Mouse (Mus musculus) limb, embryonic 10.5 days (tissue): ENCODE measurements around the gene Il18r1. TPM values are rescaled to one million over a fixed set of nuclear protein-coding genes. Genes with fewer than 3 reads are reported as not detected.

ENCODE experiments used
- DNase-seq: peaks from one replicate; pipeline ENCODE4 v3.0.0-alpha.2; 2017; ENCODE audit warnings: low spot score
- H3K27ac ChIP-seq: fragments of 300-500 bp; sonication (generic); 2 replicates; pipeline ENCODE4 v1.5.1; 2016; ENCODE audit warnings: mild to moderate bottlenecking
- H3K27me3 ChIP-seq: fragments of 300-500 bp; sonication (generic); 2 replicates; pipeline ENCODE4 v1.6.1; 2016; ENCODE audit warnings: low read depth, mild to moderate bottlenecking; ENCODE audit not compliant: poor library complexity, severe bottlenecking
- H3K36me3 ChIP-seq: fragments of 300-500 bp; sonication (generic); 2 replicates; pipeline ENCODE4 v1.6.1; 2016; ENCODE audit warnings: mild to moderate bottlenecking, moderate library complexity
- H3K4me1 ChIP-seq: fragments of 300-500 bp; sonication (generic); 2 replicates; pipeline ENCODE4 v1.6.1; 2016
- H3K4me3 ChIP-seq: fragments of 300-500 bp; sonication (generic); 2 replicates; pipeline ENCODE4 v1.5.1; 2016; ENCODE audit warnings: mild to moderate bottlenecking, moderate library complexity
- H3K9me3 ChIP-seq: fragments of 300-500 bp; sonication (generic); replicated peaks from 2 replicates; pipeline ENCODE4 v1.6.1; 2016; ENCODE audit warnings: mild to moderate bottlenecking
- WGBS: fragments of 180-500 bp; shearing (Covaris S2); methylation state at CpG from one replicate; pipeline ENCODE4 v1.1.7; 2016; 5-methylcytosine and 5-hydroxymethylcytosine counted together
- polyA plus RNA-seq: library from polyadenylated mRNA; unstranded; fragments of >200 nt; fragmentation: Nextera tagmentation; extraction: Ambion mirVana; gene quantifications from 2 replicates; pipeline ENCODE4 v1.2.1, GENCODE M21; 2016

Il18r1 gene
- polyA plus RNA-seq, 1 experiment from 2014 or later, result not detected

DNA sequence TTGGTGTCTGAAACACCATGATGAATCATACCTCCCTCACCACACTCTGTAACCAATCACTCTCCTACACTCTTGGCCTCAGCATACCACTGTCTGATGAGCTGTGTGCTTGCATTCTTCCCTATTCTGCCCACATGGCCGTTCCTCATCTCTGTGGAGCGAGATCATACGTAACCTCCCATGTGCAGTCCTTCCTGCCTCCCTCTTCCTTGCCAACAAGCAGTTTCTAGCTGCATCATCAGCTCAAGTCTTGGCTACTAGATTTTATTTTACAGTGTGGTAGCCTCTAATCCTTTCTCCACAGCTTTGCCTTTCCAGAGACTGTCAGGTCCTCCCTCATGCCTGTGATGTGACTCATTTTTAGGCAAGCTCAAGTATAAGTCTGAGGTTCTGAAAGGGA lies 20.6 kb upstream of the Il18r1 start:
- no peak overlapping the region for H3K27ac ChIP-seq
- DNase-seq, result no peak
- no peaks in the 10 kb centered on the region for H3K27me3 ChIP-seq
- no peaks in the 10 kb centered on the region for H3K4me1 ChIP-seq
- no peak overlapping the region for H3K4me3 ChIP-seq
- WGBS, result 90% methylated on average over 3 of the region's 3 CpGs
- no peaks in the 10 kb centered on the region for H3K36me3 ChIP-seq
- H3K9me3 ChIP-seq, result no peaks in the 10 kb centered on the region

DNA sequence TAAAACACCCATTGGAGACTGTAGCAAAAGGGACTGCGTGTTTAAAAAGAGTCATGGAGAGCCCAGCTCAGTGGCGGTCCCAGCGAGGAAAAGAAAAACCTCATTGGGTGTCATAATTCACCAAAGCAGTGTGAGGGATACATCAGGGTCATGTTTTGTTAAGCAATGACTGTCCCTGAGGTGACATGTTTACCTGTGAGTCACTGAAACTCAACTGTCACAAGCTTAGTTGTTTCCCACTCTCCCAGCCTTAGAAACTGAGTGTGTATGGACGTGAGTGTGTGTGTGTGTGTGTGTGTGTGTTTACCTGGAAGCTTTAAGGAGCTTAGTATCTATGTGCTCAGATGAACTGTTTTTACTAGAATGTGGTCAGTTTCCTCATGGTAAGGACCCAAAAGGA lies 2.0 kb downstream of the Il18r1 start:
- 91% methylated on average over 4 of the region's 4 CpGs for WGBS
- no peak for DNase-seq

DNA sequence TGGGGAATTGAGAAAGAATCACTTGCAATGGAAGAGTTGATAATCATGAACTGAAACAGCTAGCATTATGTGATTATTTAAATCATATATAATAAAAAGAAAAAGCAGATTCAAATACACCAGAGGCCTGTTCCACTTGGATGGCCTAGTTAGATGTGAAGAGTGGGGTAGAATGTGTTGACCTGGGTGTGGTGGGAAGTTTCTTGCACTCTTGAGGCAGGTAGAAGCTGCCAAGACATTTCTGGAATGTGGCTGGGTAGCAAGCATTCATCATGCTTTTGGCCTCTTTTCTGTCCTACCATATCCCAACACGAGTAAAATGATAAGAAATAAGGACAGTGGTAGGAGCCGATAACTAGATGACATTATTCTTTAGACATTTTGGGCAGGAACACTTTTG lies 3.5 kb downstream of the Il18r1 start:
- Histone ChIP-seq H3K9me3 (no peaks in the 10 kb centered on the region), H3K4me3 (no peak overlapping the region), H3K27me3 (0 out of 2 replicates have a peak, but pooled peaks cover 3% of the 10 kb centered on the region), H3K4me1 (no peaks in the 10 kb centered on the region), H3K36me3 (no peaks in the 10 kb centered on the region), H3K27ac (no peak overlapping the region)
- no peak for DNase-seq
- WGBS, result 81% methylated on average over 2 of the region's 2 CpGs

More for the DNA sequence above, 2.0 kb downstream of the Il18r1 start:
- Histone ChIP-seq H3K4me3 (no peak overlapping the region), H3K36me3 (no peaks in the 10 kb centered on the region), H3K27me3 (0 out of 2 replicates have a peak, but pooled peaks cover 3% of the 10 kb centered on the region), H3K27ac (no peak overlapping the region), H3K9me3 (no peaks in the 10 kb centered on the region), H3K4me1 (no peaks in the 10 kb centered on the region)

GRCm38 (mm10) chr1:40469900-40470299 lies 4.5 kb downstream of the Il18r1 start:
- H3K27me3 ChIP-seq, result 0 out of 2 replicates have a peak, but pooled peaks cover 3% of the 10 kb centered on the region
- no peaks in the 10 kb centered on the region for H3K4me1 ChIP-seq
- no peaks in the 10 kb centered on the region for H3K36me3 ChIP-seq
- WGBS, result 92% methylated on average over 12 of the region's 12 CpGs
- H3K27ac ChIP-seq, result no peak overlapping the region
- no peaks in the 10 kb centered on the region for H3K9me3 ChIP-seq
- no peak for DNase-seq
- no peak overlapping the region for H3K4me3 ChIP-seq

DNA sequence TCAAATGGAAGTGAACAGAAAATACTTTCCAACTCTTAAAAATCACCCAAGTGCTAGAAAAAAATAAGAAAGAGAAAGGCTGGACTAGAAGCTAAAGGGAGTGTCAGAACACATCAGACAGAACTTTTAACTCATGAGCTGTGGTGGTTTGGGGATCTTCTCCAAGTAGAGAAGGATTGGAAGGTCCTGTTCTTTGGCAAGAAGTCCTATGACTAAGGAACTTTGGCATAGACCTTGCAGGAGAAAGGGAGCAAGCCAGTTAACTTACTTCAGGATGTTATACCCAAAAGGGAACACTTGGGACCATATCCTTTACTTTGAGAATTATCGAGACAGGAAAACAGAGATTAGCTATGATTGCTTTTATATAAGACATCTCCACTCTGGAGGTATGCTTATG lies 7.0 kb downstream of the Il18r1 start:
- WGBS, result 96% methylated on average over 1 of the region's 1 CpGs

DNA sequence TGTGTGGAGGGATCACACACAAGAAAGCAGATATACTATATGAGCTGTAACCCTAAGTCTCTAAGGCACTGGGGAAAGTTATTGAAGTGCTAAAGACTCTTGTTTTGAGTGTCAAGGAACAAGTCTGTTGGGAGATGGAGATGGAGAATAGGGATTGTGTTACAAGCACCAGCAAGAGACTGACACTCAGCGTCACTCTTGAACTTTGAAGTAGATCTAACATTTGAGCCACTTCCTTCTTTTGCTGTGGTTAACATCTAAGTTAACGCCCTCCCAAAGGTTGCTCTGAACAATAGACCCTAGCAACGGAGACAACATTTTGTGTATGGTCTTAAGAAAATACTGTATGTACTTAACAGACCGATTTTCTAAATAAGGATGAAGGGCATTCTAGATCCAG lies 8.3 kb downstream of the Il18r1 start:
- Histone ChIP-seq H3K4me1 (no peaks in the 10 kb centered on the region), H3K27ac (no peak overlapping the region), H3K9me3 (no peaks in the 10 kb centered on the region), H3K27me3 (no peaks in the 10 kb centered on the region), H3K4me3 (no peak overlapping the region), H3K36me3 (no peaks in the 10 kb centered on the region)
- 84% methylated on average over 4 of the region's 4 CpGs for WGBS
- DNase-seq, result no peak

More for the DNA sequence above, 7.0 kb downstream of the Il18r1 start:
- Histone ChIP-seq H3K27me3 (no peaks in the 10 kb centered on the region), H3K4me3 (no peak overlapping the region), H3K4me1 (no peaks in the 10 kb centered on the region), H3K36me3 (no peaks in the 10 kb centered on the region), H3K9me3 (no peaks in the 10 kb centered on the region), H3K27ac (no peak overlapping the region)
- no peak for DNase-seq

- Histone ChIP-seq H3K4me1 (no peaks in the 10 kb centered on the region), H3K27me3 (no peaks in the 10 kb centered on the region), H3K9me3 (no peaks in the 10 kb centered on the region), H3K36me3 (no peaks in the 10 kb centered on the region), H3K4me3 (no peak overlapping the region), H3K27ac (no peak overlapping the region)
- 91% methylated on average over 5 of the region's 5 CpGs for WGBS
- no peak for DNase-seq
Observed at GRCm38 (mm10) chr1:40474336-40474735, 9.0 kb downstream of the Il18r1 start.

GRCm38 (mm10) chr1:40475697-40476096 lies 10.3 kb downstream of the Il18r1 start:
- no peaks in the 10 kb centered on the region for H3K27me3 ChIP-seq
- no peaks in the 10 kb centered on the region for H3K4me1 ChIP-seq
- no peaks in the 10 kb centered on the region for H3K9me3 ChIP-seq
- H3K27ac ChIP-seq, result no peak overlapping the region
- no peak for DNase-seq
- H3K4me3 ChIP-seq, result no peak overlapping the region
- 77% methylated on average over 3 of the region's 3 CpGs for WGBS
- H3K36me3 ChIP-seq, result no peaks in the 10 kb centered on the region

GRCm38 (mm10) chr1:40476756-40477155 lies 11.4 kb downstream of the Il18r1 start:
- Histone ChIP-seq H3K36me3 (no peaks in the 10 kb centered on the region), H3K9me3 (no peaks in the 10 kb centered on the region), H3K4me1 (no peaks in the 10 kb centered on the region), H3K4me3 (no peak overlapping the region), H3K27ac (no peak overlapping the region), H3K27me3 (no peaks in the 10 kb centered on the region)
- WGBS, result 65% methylated on average over 4 of the region's 4 CpGs
- DNase-seq, result no peak

DNA sequence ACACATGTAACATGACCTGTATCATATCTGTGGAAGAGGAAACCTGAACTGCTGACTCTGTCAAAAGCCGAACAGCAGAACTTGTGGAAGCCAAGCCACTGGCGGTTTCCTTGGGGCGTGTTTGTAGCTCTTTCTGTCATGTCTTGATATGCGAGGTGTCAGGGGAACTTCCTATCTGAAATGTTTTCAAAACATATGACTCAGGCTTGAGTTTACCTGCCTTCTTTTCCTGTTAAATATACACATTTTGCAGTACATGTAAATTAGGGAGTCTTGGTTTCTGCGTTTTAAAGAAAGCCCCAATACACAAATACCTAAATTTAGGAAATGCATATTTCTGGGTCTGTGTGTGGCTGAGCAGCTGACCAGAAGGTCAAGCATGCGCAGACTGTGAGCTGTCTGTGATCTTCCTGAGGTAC lies 14.2 kb downstream of the Il18r1 start:
- no peaks in the 10 kb centered on the region for H3K36me3 ChIP-seq
- DNase-seq, result no peak
- H3K4me1 ChIP-seq, result no peaks in the 10 kb centered on the region
- H3K9me3 ChIP-seq, result no peaks in the 10 kb centered on the region
- 78% methylated on average over 6 of the region's 6 CpGs for WGBS
- no peak overlapping the region for H3K27ac ChIP-seq
- no peak overlapping the region for H3K4me3 ChIP-seq
- no peaks in the 10 kb centered on the region for H3K27me3 ChIP-seq

GRCm38 (mm10) chr1:40494594-40494993 lies 29.2 kb downstream of the Il18r1 start:
- DNase-seq, result no peak
- no peak overlapping the region for H3K27ac ChIP-seq
- WGBS, result 87% methylated on average over 4 of the region's 4 CpGs
- H3K4me3 ChIP-seq, result no peak overlapping the region
- H3K36me3 ChIP-seq, result no peaks in the 10 kb centered on the region
- no peaks in the 10 kb centered on the region for H3K9me3 ChIP-seq
- H3K27me3 ChIP-seq, result no peaks in the 10 kb centered on the region
- H3K4me1 ChIP-seq, result no peaks in the 10 kb centered on the region

GRCm38 (mm10) chr1:40499708-40500107 lies 34.4 kb downstream of the Il18r1 start:
- Histone ChIP-seq H3K4me1 (no peaks in the 10 kb centered on the region), H3K27ac (no peak overlapping the region), H3K9me3 (no peaks in the 10 kb centered on the region), H3K27me3 (no peaks in the 10 kb centered on the region), H3K36me3 (no peaks in the 10 kb centered on the region), H3K4me3 (no peak overlapping the region)
- DNase-seq, result no peak
- 88% methylated on average over 1 of the region's 1 CpGs for WGBS

- H3K27ac ChIP-seq, result no peak overlapping the region
- no peaks in the 10 kb centered on the region for H3K9me3 ChIP-seq
- no peak overlapping the region for H3K4me3 ChIP-seq
- no peaks in the 10 kb centered on the region for H3K27me3 ChIP-seq
- 90% methylated on average over 4 of the region's 4 CpGs for WGBS
- H3K4me1 ChIP-seq, result no peaks in the 10 kb centered on the region
- no peak for DNase-seq
- H3K36me3 ChIP-seq, result no peaks in the 10 kb centered on the region
Observed at GRCm38 (mm10) chr1:40501126-40501525, 35.8 kb downstream of the Il18r1 start.
